Mouse (Mus musculus) thymus, postnatal 25 days (tissue): ENCODE results near the gene Foxo3.

Experiments
- DNase-seq: peaks from one replicate; pipeline ENCODE4 v3.0.0; 2022

Foxo3 gene

GRCm38 (mm10) chr10:42275401-42275870, 1.1 kb downstream of the Foxo3 start:
- peak; percentile 71 for DNase-seq

DNA sequence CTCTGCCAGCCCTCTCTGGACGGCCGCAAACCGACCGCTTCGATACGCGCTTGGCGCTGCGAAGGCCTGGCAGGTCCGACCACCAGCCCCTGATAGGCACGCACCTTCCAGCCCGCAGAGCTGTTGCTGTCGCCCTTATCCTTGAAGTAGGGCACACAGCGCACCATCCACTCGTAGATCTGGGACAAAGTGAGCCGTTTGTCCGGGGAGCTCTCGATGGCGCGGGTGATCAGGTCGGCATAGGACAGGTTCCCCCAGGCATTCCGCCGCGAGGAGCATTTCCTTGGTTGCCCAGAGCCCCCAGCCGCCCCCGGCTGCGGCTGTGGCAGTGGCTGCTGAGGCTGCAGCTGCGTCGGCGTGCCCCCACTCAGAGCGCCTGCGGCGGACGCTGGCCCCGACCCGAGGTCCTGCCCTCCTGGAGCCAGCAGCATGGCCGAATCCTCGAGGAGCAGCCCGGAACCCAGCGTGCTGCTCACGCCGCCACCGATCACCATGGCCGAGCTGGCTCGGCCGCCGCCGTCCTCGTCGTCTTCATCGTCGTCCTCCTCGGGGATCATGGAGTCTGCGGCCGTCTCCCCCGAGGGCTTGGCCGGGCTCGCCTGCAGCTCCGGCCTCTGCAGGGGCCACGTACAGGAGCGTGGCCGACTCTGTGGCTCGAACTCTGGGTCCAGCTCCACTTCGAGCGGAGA, 1.7 kb downstream of the Foxo3 start:
- DNase-seq = peak; percentile 59

- DNase-seq = peak; percentile 69
These were observed 2.5 kb downstream of the Foxo3 start for GRCm38 (mm10) chr10:42273760-42274691.

DNA sequence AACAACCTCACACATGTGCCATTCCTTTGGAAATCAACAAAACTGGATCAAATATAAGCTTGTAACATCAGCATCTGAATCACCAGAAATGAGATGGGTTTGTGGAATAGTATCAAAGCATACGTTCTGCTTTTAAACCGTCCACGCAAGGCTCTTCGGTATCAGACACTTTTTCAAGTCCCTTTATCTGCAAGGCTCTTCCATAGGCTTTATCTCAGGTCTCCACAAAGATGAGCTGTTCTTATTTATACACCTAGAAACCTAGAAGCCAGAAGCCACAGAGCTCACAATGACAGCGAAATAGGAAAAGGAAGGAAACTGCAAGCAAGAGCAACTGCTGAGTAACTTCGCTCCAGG, 3.2 kb downstream of the Foxo3 start:
- DNase-seq = no peak

GRCm38 (mm10) chr10:42271454-42272230, 4.9 kb downstream of the Foxo3 start:
- no peak for DNase-seq

GRCm38 (mm10) chr10:42270277-42271083, 6.1 kb downstream of the Foxo3 start:
- peak; percentile 53 for DNase-seq

GRCm38 (mm10) chr10:42269281-42270025, 7.1 kb downstream of the Foxo3 start:
- DNase-seq = peak; percentile 76

GRCm38 (mm10) chr10:42267811-42268545, 8.6 kb downstream of the Foxo3 start:
- DNase-seq = no peak

DNA sequence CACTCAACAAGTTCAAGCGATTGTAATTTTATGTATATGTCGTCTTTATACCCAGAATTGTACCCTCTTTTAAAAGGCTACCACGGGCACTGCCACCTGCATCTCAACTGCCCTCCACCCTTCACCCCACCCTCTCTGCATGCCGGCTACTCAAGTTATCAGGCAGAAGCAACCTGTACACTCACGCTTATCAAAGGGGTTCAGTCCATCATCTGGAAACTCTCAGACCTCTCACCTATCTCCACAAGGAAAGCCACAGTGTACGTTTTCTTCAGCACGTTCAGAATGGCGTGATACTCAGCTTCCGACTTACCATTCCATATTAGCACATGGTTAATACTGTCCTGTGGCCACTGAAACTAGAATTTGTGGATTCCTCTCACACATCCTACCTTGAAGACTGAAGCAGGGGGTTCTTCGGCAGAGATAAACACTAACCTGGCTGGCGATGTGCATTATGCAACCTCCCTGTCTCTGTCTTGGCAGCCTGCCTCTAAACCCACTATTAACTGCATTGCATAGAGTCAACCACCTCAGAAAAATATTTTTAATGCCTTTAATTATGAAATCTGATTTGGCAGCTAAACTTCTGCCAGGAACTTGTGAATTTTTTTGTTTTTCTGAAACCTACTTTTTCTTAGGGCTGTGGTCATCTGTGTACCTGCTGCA, 11.4 kb downstream of the Foxo3 start:
- no peak for DNase-seq

- DNase-seq = no peak
These were observed 12.4 kb downstream of the Foxo3 start for GRCm38 (mm10) chr10:42264195-42264594.

DNA sequence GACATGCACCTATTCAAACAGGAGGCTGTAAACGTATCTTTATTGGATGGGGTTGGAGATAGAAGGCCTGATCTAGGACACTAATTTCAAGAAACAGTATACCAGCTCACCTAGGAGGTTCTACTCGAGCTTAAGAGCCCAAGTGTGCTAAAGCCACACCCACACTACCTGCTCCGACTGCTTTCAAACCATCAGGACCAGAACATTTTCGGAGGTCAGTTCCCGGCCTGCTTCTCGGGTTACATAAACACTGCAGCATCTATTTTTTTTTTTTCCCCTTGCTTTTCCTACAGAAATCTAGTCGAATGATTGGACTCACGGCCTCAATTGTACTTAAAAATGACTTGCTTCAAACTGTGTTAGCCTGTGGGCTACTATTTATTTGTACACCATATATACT, 12.9 kb downstream of the Foxo3 start:
- no peak for DNase-seq

DNA sequence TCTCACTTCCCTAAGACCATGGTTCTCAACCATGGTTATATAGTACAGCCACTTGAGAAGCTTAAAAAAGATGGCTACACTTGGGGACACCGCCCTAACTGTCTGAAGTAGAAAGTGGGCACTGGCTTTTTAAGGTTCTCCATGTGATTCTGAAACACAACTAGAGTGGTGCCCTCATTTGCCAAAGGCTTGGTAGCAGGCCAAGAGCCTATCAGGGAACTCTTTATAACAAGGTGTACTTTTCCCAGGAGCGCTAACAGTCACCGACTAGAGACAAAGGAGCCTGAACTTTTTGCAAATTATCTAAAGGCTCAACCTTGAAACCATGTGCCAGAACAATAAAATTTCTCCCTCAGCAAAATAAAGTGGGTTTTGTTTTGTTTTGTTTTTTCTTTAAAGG, 14.5 kb downstream of the Foxo3 start:
- no peak for DNase-seq

- DNase-seq = no peak
These were observed 15.5 kb downstream of the Foxo3 start for GRCm38 (mm10) chr10:42261103-42261502.

DNA sequence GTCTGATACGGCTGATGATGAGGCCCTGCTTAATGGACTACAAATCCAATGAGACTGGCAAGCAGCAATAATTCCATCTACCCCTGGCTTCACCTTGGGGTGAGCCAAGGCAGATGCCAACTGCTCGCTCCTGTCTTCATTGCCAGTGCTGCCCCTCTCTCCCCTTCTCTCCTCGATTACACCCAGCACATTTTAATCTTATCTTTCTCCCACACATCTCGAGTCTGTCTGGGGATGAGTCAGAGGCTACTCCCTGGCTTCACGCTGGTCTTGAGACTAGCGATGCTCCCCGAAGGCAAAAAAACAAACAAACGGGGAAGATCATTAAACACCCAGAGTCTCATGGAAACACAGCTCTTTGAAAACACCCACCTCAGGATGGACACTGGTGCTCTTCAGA, 16.0 kb downstream of the Foxo3 start:
- DNase-seq = no peak

- no peak for DNase-seq
These were observed 17.0 kb downstream of the Foxo3 start for GRCm38 (mm10) chr10:42259602-42260001.

- DNase-seq = no peak
These were observed 18.6 kb downstream of the Foxo3 start for GRCm38 (mm10) chr10:42257985-42258384.

DNA sequence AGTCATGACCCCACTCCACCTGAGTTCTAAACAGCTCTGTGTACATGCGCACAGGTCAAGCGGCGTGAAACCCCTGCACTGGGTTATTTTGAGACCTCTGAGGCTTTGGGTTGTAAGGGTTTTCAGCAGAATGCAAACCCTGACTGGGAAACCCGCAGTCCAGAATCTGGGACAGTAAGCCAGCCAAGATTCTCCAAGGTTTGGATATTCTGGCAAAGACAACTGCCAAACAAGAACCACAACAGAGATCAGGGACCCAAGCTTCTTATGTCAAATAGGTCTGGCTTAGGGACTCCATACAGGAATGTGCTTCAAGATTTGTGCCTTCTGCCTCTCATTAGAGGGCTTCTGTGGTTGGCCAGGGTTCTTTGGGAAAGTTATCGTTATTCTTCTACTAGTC, 21.8 kb downstream of the Foxo3 start:
- DNase-seq = no peak

- no peak for DNase-seq
These were observed 24.7 kb downstream of the Foxo3 start for GRCm38 (mm10) chr10:42251749-42252323.

DNA sequence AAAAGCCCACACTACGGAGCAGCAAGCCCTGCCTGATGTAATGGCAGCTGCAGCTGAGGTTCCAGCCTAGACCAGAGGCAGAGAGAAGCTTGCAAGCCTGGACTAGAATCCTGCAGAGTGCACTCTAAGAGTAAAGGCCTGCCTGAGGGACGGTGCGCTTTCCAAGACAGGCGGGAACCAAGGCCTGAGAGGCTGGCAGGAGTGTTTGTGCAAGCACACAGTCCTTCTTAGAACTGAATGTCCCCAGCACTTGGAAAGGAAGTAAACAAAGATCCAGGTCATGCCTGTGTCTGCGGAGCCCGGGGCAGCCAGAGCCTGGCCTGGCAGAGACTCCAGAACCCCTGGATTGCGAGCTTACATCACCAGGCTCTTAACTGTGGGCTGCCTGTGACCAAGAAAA, 25.4 kb downstream of the Foxo3 start:
- no peak for DNase-seq

GRCm38 (mm10) chr10:42249965-42250364, 26.6 kb downstream of the Foxo3 start:
- no peak for DNase-seq
